Mouse (Mus musculus) kidney, postnatal 4 days (tissue): ENCODE results near the gene Gm42715.
"Not testable (repeated sequence)": the region's sequence is repeated elsewhere in the genome, so short reads cannot be mapped to it uniquely, and the experiment has no call there.

Source experiments
- DNase-seq, 2 experiments: peaks; one replicate each; pipeline ENCODE4 v3.0.0; 2021; ENCODE audit warnings: mixed read lengths in 2 of 2

Gene Gm42715

GRCm38 (mm10) chr7:127519284-127519683 lies at the start of gene Gm42715:
Gene Gm42715 (plus strand): TSS chr7:127519584.
- no peak for DNase-seq

DNA sequence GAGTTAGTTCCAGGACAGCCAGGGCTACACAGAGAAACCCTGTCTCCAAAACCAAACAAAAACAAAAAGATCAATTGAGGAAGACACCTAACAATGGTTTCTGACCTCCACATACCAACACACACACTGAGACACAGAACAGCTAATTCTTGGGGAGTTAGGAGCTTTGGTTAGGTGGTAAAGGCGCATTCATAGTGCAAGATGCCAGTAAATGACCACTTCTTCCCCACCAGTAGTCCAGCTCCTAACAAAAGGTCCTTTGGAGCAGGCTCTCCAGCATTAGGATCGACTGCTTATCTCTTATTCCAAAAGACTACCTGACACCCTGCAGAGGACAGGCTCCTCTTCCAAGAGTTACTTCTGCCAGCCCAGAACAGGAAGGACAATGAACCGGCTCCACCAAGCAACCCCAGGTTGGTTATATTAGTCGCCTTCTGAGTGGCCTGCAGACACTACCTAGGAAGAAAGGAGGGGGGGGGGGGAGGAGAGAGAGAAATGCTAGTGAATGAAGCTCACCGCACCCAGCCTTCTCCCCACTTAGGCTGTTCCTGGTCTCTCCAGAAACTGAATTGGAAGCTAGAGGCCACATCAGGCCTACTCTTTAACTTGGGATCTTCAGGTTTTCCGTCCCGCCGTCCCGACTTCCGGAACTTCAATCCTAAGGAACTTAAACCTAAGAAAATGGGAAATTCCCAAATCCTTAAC lies 49.2 kb upstream of the Gm42715 start:
- peak; percentile 45 to 67 for DNase-seq

- DNase-seq: peak; percentile 89 to 95
These were observed 48.4 kb upstream of the Gm42715 start for GRCm38 (mm10) chr7:127470743-127471645.

DNA sequence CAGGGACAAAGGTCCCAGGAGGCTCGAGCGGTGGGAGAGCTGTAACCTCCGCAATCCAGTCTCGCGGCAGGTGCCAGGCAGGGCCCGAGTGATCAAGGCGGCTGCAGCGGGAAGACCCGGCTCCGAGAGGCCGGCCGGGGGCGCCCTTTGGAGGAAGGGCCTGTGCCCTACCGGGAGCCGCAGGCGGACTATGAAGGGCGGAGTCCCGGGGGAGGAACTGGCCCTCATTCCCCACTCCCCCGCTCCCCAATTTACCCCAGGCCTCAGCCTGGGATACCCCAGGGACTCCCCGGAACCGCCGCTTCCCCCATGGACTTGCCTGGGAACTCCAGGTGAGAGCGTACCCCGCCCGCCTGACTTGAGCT lies 47.8 kb upstream of the Gm42715 start:
- DNase-seq: peak; percentile 66 to 80

DNA sequence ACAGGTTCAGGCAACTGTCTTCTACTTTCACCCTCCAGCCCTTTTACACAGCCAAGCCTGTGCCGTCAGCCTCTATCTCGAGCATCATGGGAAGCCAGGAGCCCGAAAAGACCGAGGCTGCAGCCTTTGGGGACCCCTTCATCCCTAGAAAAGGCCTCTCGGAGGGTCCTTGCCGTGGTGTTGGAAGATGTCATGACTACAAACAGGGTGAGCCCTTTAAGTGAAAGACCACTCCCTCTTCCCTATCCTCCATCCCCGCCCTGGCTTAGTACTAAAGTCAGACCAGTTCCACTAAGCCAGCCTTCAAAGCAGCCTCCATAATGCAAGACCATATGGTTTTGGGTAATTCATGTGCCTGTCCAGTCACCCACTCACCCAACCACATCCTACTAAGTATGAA lies 47.3 kb upstream of the Gm42715 start:
- no peak for DNase-seq

- DNase-seq: peak; percentile 22 to 46
These were observed 45.7 kb upstream of the Gm42715 start for GRCm38 (mm10) chr7:127473705-127474104.

- DNase-seq: no peak
These were observed 44.9 kb upstream of the Gm42715 start for GRCm38 (mm10) chr7:127474378-127475070.

DNA sequence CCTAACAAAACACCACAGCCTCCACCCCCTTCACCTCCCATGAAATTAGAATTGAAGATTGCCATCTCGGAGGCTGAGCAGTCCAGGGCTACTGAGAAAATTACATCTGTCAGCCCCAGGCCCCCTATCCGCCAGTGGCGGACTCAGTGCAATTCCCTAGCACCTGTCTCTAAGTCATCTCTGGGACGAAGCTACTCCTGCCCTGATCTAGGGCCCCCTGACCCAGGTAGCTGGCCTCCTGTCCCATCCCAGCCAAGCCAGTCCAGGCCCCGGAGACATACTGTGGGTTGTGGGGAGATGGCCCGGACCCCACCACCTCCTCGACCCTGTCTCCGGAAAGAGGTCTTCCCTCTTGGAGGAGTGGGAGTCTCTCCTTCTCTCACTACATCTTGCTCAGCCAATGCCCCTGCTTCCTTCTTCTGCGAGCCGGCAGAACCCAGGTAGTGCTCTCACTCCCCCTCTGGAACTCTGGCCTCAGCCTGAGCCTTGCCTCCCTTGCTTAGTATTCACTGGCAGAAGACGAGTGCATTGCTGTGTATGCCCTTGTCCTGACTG lies 44.1 kb upstream of the Gm42715 start:
- DNase-seq: no peak

DNA sequence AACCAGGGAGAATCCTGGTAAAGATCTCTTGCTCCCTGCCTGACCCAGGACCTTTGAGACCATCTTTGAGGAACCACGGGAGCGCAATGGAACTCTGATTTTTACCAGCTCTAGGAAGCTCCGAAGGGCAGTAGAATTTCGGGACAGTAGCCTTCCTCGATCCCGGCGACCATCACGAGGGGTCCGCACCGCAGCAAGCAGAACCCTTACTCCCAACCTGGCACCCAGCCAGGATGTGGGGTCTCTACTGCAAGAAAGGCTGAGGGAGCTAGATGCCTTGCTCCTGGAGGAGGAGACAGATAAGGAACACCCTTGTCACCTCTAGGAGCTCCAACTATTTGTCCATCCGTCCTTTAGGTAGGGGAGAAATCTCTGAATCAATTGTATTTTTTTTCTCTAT lies 43.0 kb upstream of the Gm42715 start:
- DNase-seq: no peak

- DNase-seq: no peak
These were observed 42.5 kb upstream of the Gm42715 start for GRCm38 (mm10) chr7:127476855-127477254.

DNA sequence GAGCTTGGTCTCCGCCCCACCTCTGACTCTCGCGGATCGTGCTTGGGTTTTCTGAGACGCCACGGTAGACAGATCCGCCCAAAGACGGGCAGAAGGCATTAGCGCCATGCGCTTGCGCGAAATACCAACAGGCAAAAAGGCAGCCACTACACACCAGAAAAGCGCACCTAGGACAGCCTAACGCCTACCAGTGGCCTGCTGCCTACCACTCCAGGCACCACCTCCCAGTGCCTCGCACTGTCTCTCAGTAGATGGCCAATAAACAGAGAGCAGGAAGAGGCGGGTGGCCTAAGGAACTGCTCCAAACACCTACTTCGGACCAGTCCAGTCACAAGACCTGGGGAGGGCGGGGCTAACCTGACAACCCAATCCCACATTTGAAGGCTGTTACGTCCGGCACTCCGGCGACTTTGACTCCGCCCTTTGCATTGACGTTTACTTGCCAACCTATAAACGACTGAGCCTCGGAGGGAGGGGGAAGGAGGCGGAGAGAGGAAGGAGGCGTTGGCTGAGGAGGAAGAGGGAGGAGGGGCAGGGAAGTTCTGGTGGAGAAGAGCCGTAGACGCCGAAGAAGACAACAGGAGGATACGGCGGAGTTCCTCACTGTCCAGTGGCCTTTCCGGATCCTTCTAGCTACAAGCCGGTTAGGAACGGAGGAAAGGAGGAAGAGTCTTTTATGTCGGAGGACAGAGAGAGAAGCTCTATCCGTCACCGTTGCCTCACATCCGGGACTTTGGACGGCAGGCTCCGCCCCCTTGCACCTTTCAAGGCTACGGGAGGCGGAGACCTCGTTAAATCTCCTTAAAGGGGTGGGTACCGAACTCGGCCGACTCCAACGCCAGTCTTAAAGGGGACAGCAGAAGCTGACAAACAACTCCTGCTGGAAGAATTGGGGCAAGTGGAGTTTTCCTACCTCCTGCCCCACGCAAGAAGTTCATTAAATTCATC lies 41.4 kb upstream of the Gm42715 start:
- DNase-seq: peak; percentile 99 to 100

GRCm38 (mm10) chr7:127478635-127479317 lies 40.6 kb upstream of the Gm42715 start, which contains the start of gene Fbrs:
Gene Fbrs (plus strand): TSS chr7:127479199.
- DNase-seq: peak; percentile 96 to 98

- DNase-seq: peak; percentile 32 to 48
These were observed 39.8 kb upstream of the Gm42715 start for GRCm38 (mm10) chr7:127479318-127480225.

GRCm38 (mm10) chr7:127480321-127480720 lies 39.1 kb upstream of the Gm42715 start:
- no peak for DNase-seq

DNA sequence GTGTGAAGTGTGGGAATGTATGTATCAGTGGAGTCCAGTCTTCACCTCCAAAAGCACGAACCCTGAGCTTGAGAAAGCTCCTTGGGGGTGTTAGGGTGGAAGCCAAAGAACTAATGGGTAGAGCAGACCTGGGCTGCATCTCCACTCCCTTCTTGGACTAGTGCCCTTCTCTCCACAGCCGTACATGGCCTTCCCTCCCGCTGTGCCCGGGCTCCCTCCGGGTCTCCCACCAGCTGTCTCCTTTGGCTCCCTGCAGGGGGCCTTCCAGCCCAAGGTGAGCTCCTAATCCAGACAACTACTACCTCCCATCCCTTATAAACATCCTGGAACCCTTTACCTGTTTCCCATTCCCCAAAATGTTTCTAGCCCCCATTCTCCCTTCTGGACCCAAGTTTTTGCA lies 34.0 kb upstream of the Gm42715 start:
- no peak for DNase-seq

DNA sequence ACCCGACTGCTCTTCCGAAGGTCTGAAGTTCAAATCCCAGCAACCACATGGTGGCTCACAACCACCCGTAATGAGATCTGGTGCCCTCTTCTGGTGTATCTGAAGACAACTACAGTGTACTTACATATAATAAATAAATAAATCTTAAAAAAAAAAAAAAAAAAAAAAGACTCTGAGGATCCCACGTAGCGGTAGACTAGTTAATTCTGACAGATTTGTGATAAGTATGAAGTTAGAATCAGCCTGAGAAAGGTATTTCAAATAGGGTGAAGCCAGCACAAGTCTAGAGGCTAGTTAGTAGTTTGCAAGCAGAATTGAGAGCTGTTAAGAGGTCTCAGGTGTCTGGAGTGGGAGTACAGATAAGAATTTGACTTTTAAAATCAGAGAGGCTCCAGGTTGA lies 31.0 kb upstream of the Gm42715 start:
- not testable (repeated sequence) for DNase-seq

DNA sequence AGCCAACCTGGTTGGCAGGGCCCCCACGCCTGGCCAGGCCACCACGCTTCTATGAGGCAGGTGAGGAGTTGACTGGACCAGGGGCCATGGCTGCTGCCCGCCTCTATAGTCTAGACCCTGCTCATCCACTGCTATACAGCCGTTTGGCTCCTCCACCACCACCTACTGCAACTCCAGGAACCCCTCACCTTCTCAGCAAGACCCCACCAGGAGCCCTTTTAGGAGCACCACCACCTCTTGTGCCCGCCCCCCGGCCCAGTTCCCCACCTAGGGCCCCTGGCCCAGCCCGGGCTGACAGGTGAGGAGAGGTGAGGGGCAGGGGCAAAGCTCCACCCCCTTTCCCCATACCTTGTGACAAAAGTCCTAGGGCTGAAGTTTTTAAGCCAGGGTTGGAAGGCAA lies 29.4 kb upstream of the Gm42715 start:
- no peak for DNase-seq

- DNase-seq: no peak
These were observed 27.5 kb upstream of the Gm42715 start for GRCm38 (mm10) chr7:127491846-127492245.

DNA sequence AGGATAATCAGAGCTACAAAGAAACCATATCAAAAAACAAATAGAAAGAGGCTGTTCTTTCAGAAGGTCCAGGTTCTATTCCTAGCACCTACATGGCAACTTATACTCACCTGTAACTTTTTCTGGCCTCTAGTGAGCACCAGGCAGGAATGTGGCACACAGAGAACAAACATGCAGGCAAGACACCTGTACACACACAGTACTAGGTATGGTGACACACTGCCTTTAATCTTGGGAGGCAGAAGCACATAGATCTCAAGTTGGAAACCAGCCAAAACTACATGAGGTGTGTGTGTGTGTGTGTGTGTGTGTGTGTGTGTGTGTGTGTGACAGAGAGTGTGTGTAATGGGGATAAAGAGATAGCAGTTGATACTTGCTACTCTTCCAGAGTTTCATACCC lies 24.7 kb upstream of the Gm42715 start:
- no peak for DNase-seq

DNA sequence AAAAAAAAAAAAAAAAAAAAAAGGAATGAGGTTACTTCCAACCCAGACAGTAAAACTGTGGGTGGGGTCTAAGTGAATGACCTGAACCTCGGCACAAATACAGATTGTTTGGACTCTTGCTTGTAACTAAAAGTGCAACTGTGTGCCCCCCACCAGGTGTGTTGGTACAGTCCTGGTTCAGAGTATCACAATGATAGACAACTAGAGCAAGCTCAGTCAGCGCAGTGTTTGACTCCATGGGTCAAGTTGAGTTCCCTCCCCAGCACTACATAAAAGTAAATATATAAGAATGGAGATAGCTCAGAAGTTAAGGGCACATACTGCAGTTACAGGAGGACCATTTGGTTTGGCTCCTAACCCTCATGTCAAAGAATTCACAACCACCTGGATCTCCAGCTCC lies 22.0 kb upstream of the Gm42715 start:
- no peak for DNase-seq
